Mouse (Mus musculus) liver, embryonic 11.5 days (tissue): Measurements from ENCODE around the gene Mgp. TPM values are rescaled to one million over a fixed set of nuclear protein-coding genes. Genes with fewer than 3 reads are reported as not detected.

ENCODE experiments used
- ATAC-seq: fragments of 200-750 bp; cut with Nextera tagmentation; replicated peaks from 2 replicates; pipeline ENCODE4 v1.8.0; 2017; ENCODE audit warnings: moderate number of reproducible peaks, mild to moderate bottlenecking, moderate TSS enrichment, moderate library complexity; ENCODE audit not compliant: low FRiP score
- DNase-seq: peaks from one replicate; pipeline ENCODE4 v3.0.0-alpha.2; 2017; ENCODE audit warnings: low spot score
- H3K27ac ChIP-seq: fragments of 300-500 bp; sonication (generic); 2 replicates; pipeline ENCODE4 v1.5.1; 2014; ENCODE audit warnings: mild to moderate bottlenecking, low read depth, low read length, control low read depth
- H3K27me3 ChIP-seq: fragments of 300-500 bp; sonication (generic); replicated peaks from 2 replicates; pipeline ENCODE4 v1.6.1; 2014; ENCODE audit warnings: low read length, mixed read lengths; ENCODE audit not compliant: control insufficient read depth, insufficient read depth
- H3K36me3 ChIP-seq: fragments of 300-500 bp; sonication (generic); 2 replicates; pipeline ENCODE4 v1.6.1; 2014; ENCODE audit warnings: mild to moderate bottlenecking, low read length, moderate library complexity, mixed read lengths; ENCODE audit not compliant: control insufficient read depth, insufficient read depth
- H3K4me1 ChIP-seq: fragments of 300-500 bp; sonication (generic); replicated peaks from 2 replicates; pipeline ENCODE4 v1.6.1; 2014; ENCODE audit warnings: low read length, mixed read lengths; ENCODE audit not compliant: control insufficient read depth, insufficient read depth
- H3K4me2 ChIP-seq: fragments of 300-500 bp; sonication (generic); 2 replicates; pipeline ENCODE4 v1.6.1; 2014; ENCODE audit warnings: mild to moderate bottlenecking, control low read depth, moderate library complexity
- H3K4me3 ChIP-seq: fragments of 300-500 bp; sonication (generic); 2 replicates; pipeline ENCODE4 v1.5.1; 2014; ENCODE audit warnings: low read depth, low read length, control low read depth
- H3K9ac ChIP-seq: fragments of 300-500 bp; sonication (generic); 2 replicates; pipeline ENCODE4 v1.6.1; 2014; ENCODE audit warnings: low read depth, low read length, control low read depth
- H3K9me3 ChIP-seq: fragments of 300-500 bp; sonication (generic); 2 replicates; pipeline ENCODE4 v1.6.1; 2016; ENCODE audit warnings: low read length, inconsistent platforms, mixed read lengths; ENCODE audit not compliant: control insufficient read depth
- WGBS: fragments of 180-500 bp; shearing (Covaris S2); extraction: QIAGEN DNeasy Blood & Tissue Kit; methylation state at CpG from one replicate; pipeline ENCODE4 v1.1.7; 2014; 5-methylcytosine and 5-hydroxymethylcytosine counted together
- polyA plus RNA-seq: library from polyadenylated mRNA; unstranded; fragments of >200 nt; fragmentation: Nextera tagmentation; extraction: Ambion mirVana; gene quantifications from 2 replicates; pipeline ENCODE4 v1.2.1, GENCODE M21; 2014

The Mgp gene
- polyA plus RNA-seq, 1 experiment from 2014 or later: 8.2 TPM

DNA sequence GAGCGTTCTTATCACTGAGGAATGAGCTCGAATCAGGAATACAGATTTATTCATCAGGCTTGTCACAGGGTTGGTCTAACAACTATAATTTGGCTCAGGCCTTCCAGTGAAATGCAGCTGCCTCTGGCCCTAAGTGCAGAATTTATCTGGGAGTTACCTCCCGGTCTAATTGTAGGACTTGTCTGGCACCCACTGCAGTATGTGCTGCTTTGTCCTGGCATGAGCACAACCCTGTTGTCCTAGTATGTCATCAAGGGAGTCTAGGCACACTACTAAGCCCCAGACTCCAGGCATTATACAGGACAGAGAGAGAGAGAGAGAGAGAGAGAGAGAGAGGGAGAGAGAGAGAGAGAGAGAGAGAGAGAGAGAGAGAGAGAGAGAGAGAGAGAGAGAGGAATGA, 38.3 kb downstream of the Mgp start:
- DNase-seq: no peak
- no peak overlapping the region for H3K4me2 ChIP-seq
- H3K27ac ChIP-seq: no peak overlapping the region
- no peak overlapping the region for H3K4me3 ChIP-seq
- H3K9ac ChIP-seq: no peak overlapping the region
- 77% methylated on average over 3 of the region's 3 CpGs for WGBS
- ATAC-seq: no peak
- H3K4me1 ChIP-seq: no peaks in the 10 kb centered on the region
- no peaks in the 10 kb centered on the region for H3K9me3 ChIP-seq
- no peaks in the 10 kb centered on the region for H3K36me3 ChIP-seq
- no peaks in the 10 kb centered on the region; the same call in 1 of the 2 replicates for H3K27me3 ChIP-seq

DNA sequence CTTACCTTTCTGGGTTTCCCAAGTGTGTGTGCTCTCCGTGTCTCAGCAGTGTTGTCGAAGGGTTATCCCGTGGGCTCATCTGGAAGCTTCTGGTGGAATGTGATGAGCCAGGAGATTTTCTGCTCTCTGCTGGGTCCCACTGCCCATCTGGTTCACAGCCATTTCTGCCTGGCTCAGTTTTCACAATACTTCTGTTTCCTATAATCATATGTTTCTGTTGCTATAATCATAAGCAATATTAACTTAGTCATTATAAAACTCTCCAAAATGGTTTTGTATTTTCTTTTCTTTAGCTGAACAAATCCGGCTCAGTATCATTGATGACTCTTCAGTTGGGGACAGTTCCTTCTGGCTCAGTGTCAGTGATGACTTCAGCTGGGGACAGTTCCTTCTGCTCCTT, 40.3 kb downstream of the Mgp start, which contains the start of gene Smco3:
Gene Smco3, minus strand, starts transcription at position 101 of the 400 bp plus-strand sequence.
- H3K4me1 ChIP-seq: no peaks in the 10 kb centered on the region
- H3K9ac ChIP-seq: no peak within 1 kb of the TSS
- no peak within 1 kb of the TSS for H3K4me2 ChIP-seq
- no peak for ATAC-seq
- no peaks in the 10 kb centered on the region for H3K36me3 ChIP-seq
- 45% methylated on average over 4 of the region's 4 CpGs for WGBS
- no peaks in the 10 kb centered on the region; the same call in 1 of the 2 replicates for H3K27me3 ChIP-seq
- no peak for DNase-seq
- H3K27ac ChIP-seq: no peak within 1 kb of the TSS
- no peak within 1 kb of the TSS for H3K4me3 ChIP-seq
- no peaks in the 10 kb centered on the region for H3K9me3 ChIP-seq

DNA sequence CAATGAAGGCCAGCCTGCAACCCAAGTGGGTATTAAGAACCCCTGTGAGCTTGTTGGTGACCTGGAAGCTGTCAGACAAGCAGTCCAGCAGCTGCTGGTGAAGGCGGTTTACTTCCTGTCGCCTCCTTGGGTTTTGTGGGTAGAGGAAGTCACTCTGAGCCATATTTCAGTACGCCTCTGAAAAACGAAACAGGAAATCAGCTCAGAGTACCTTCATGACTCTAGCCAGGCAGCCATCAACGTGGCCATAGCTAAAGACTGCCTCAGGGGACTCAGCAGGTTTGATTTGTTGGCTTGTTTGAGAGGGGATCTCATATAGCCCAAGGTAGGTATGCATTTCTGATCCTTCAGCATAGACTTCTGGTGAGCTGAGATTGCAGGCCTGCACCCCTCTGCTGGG, 43.9 kb downstream of the Mgp start:
- WGBS: 49% methylated on average over 5 of the region's 5 CpGs
- Histone ChIP-seq H3K4me3 (no peak overlapping the region), H3K27ac (no peak overlapping the region), H3K9ac (no peak overlapping the region), H3K4me1 (no peaks in the 10 kb centered on the region), H3K27me3 (no peaks in the 10 kb centered on the region; the same call in 1 of the 2 replicates), H3K9me3 (no peaks in the 10 kb centered on the region), H3K4me2 (no peak overlapping the region), H3K36me3 (no peaks in the 10 kb centered on the region)
- ATAC-seq (no peak), DNase-seq (no peak)

DNA sequence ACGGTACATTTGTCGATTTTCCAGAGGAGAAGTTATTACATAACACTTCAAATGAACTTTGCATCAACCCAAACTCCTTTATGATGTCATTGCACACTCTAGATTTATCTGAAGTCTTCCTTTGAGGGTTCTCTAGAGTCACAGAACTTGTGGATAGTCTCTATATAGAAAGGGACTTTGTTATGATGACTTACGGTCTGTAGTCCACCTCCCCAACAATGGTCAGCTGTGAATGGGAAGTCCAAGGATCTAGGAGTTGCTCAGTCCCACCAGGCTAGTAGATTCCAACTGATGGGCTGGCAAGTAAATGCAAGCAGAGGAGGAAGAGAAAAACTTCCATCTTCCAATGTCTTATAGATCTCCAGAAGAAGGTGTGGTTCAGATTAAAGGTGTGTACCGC, 46.9 kb downstream of the Mgp start:
- Histone ChIP-seq H3K36me3 (peaks cover 14% of the 10 kb centered on the region), H3K4me2 (peak overlapping the region; percentile 64), H3K9me3 (no peaks in the 10 kb centered on the region), H3K4me1 (0 out of 2 replicates have a peak, but pooled peaks cover 5% of the 10 kb centered on the region), H3K4me3 (peak overlapping the region; percentile 100), H3K27ac (peak overlapping the region; percentile 51; the same call in 1 of the 2 replicates), H3K27me3 (no peaks in the 10 kb centered on the region), H3K9ac (peak overlapping the region; percentile 70)
- no peak for DNase-seq
- no peak for ATAC-seq
- WGBS: 29% methylated on average over 4 of the region's 4 CpGs

DNA sequence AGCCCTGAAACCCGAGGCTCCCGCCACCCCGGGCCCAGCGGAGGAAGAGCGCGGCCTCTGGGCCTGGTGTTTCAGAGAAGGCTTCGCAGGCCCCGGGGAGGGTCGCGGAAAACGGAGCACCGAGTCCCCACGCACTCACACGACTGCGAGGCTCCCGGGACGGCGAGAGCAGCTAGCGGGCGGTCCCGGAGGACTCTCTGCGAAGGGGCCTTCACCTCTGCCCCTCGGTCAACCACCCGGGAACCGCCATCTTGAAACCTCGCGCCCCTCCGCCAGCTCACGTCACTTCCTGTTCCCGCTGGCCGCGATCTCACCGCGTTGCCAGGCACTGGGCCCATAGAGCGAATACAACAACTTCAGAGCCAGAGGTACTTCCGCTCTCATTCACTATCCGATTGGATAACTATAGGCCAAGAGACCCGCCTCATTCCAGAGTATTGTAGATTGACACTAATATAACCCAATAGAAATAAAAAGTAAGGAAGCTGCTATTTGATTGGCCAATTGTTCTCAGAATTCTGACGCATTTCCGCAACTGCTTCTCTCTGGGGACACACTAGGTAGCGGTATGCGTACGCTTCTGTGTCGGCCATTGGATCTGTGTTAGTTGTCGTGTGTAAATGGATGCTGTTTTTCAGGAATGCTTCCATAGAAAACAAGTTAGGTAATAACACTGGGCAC, 47.6 kb downstream of the Mgp start, which contains the start of gene Wbp11:
Gene Wbp11, minus strand, starts transcription at position 353 of the 681 bp plus-strand sequence.
- DNase-seq (peak; percentile 95), ATAC-seq (peak; percentile 100)
- Histone ChIP-seq H3K9ac (peak within 1 kb of the TSS; percentile 99), H3K9me3 (no peaks in the 10 kb centered on the region), H3K36me3 (peaks cover 16% of the 10 kb centered on the region), H3K27ac (peak within 1 kb of the TSS; percentile 85), H3K4me2 (peak within 1 kb of the TSS; percentile 96), H3K4me3 (peak within 1 kb of the TSS; percentile 100), H3K4me1 (0 out of 2 replicates have a peak, but pooled peaks cover 5% of the 10 kb centered on the region), H3K27me3 (no peaks in the 10 kb centered on the region)
- WGBS: 0% methylated on average over 45 of the region's 45 CpGs

DNA sequence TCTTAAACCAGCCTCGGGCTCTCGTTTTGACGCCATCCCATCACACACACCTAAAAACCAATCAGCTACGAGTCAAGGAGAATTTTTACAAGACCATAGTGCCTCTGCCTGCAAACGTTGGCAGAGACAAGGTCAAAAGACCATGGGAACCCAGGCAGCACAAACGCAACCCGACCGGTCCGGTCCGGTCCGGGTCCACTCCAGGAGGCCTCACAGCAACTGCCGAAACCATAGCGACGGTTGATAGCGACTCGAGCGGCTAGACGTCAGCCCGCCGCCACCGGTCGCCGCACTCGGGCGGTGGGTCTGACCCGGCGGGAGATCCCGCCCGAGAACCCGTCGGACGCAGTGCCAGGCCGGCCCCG, 48.1 kb downstream of the Mgp start, which contains the start of gene BC049715:
Gene BC049715, plus strand, starts transcription at position 111 of the 365 bp plus-strand sequence.
- Histone ChIP-seq H3K36me3 (peaks cover 21% of the 10 kb centered on the region), H3K4me1 (0 out of 2 replicates have a peak, but pooled peaks cover 5% of the 10 kb centered on the region), H3K9ac (peak within 1 kb of the TSS; percentile 99), H3K27me3 (no peaks in the 10 kb centered on the region), H3K9me3 (no peaks in the 10 kb centered on the region), H3K4me3 (peak within 1 kb of the TSS; percentile 100), H3K4me2 (peak within 1 kb of the TSS; percentile 96), H3K27ac (peak within 1 kb of the TSS; percentile 85)
- DNase-seq (no peak), ATAC-seq (no peak; the same call in 1 of the 2 replicates)
- WGBS: 0% methylated on average over 34 of the region's 34 CpGs

DNA sequence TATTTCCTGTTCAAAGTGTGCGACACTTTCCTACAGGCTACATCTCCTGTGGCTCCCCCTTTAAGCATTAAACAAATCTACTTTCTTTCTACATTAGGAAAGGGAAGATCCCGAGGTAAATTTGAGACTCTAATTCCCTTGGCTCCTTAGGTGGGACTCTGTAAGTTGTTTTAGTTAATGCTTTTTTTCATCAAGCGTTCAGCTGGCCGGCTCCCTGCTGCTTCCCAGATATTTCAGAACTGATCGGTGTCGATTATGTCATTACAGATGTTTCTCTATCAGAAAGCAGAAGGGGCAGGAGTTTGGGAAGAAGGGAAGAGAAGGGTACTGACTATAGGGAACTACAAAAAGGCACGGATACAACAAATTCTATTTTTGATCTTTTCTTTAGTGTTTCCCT, 48.5 kb downstream of the Mgp start:
- Histone ChIP-seq H3K4me1 (0 out of 2 replicates have a peak, but pooled peaks cover 5% of the 10 kb centered on the region), H3K9me3 (no peaks in the 10 kb centered on the region), H3K4me2 (peak overlapping the region; percentile 96), H3K27ac (peak overlapping the region; percentile 85; the same call in 1 of the 2 replicates), H3K9ac (peak overlapping the region; percentile 99), H3K36me3 (peaks cover 25% of the 10 kb centered on the region), H3K27me3 (no peaks in the 10 kb centered on the region), H3K4me3 (peak overlapping the region; percentile 100)
- 12% methylated on average over 7 of the region's 7 CpGs for WGBS
- DNase-seq (no peak), ATAC-seq (no peak)

DNA sequence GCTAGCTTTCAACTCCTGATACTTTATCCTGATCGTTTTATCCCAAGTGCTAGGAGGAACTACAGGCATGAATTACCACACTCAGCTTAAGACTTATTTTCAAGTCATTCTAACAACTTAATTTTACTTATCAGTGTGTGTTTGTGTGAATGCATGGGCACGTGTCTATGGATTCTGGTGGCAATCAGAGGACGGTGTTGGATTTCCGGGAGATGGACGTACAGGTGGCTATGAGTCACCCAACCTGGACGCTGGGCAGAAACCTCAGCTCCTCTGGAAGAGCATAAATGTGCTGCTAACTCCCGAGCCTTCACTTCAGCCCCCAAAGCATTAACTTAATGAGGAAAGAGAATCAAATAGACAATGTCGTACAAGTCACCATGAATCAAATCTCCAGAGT, 50.6 kb downstream of the Mgp start:
- ATAC-seq: no peak
- Histone ChIP-seq H3K27ac (no peak overlapping the region), H3K4me2 (no peak overlapping the region), H3K27me3 (no peaks in the 10 kb centered on the region), H3K4me3 (no peak overlapping the region), H3K36me3 (peaks cover 45% of the 10 kb centered on the region), H3K9ac (no peak overlapping the region), H3K9me3 (no peaks in the 10 kb centered on the region), H3K4me1 (0 out of 2 replicates have a peak, but pooled peaks cover 5% of the 10 kb centered on the region)
- DNase-seq: no peak
- 93% methylated on average over 8 of the region's 8 CpGs for WGBS
